Mouse (Mus musculus) heart, adult 2 months (tissue): ENCODE data around the gene Gnptab. TPM values are rescaled to one million over a fixed set of nuclear protein-coding genes. Genes with fewer than 3 reads are reported as not detected.

Source experiments
- DNase-seq, 2 experiments: peaks; one replicate each; pipeline ENCODE4 v3.0.0; 2021
- H3K27ac ChIP-seq: fragments of 200-600 bp; 2 replicates; pipeline ENCODE4 v1.8.1; 2022
- H3K27me3 ChIP-seq: fragments of 200-500 bp; 2 replicates; pipeline ENCODE4 v1.6.1; 2012; ENCODE audit warnings: mild to moderate bottlenecking, low read length, inconsistent platforms, mixed read lengths; ENCODE audit not compliant: control insufficient read depth, insufficient read depth
- H3K36me3 ChIP-seq: fragments of 200-500 bp; 2 replicates; pipeline ENCODE4 v1.6.1; 2012; ENCODE audit warnings: low read length, inconsistent platforms; ENCODE audit not compliant: control insufficient read depth, insufficient read depth
- H3K4me1 ChIP-seq: fragments of 200-500 bp; 2 replicates; pipeline ENCODE4 v1.6.1; 2011; ENCODE audit warnings: low read length; ENCODE audit not compliant: control insufficient read depth, insufficient read depth
- H3K4me3 ChIP-seq: fragments of 200-600 bp; 2 replicates; pipeline ENCODE4 v1.8.1; 2022
- H3K79me2 ChIP-seq: fragments of 200-500 bp; replicated peaks from 2 replicates; pipeline ENCODE4 v1.6.1; 2012; ENCODE audit warnings: mild to moderate bottlenecking, inconsistent platforms, low read length, moderate library complexity, mixed read lengths; ENCODE audit not compliant: control insufficient read depth, insufficient read depth
- H3K9ac ChIP-seq: fragments of 200-500 bp; 2 replicates; pipeline ENCODE4 v1.6.1; 2012; ENCODE audit warnings: low read depth, mild to moderate bottlenecking, control low read depth, inconsistent platforms, low read length, mixed read lengths
- CTCF ChIP-seq: fragments of 200-600 bp; IDR thresholded peaks from 2 replicates; pipeline ENCODE4 v1.8.1; 2022; ENCODE audit warnings: antibody characterized with exemption, mild to moderate bottlenecking, moderate library complexity
- EP300 ChIP-seq: fragments of 200-500 bp; IDR thresholded peaks from 2 replicates; pipeline ENCODE4 v1.6.1; 2011; ENCODE audit warnings: low read depth, low read length, control low read depth; ENCODE audit not compliant: insufficient read depth
- POLR2A ChIP-seq: fragments of 200-500 bp; IDR thresholded peaks from 2 replicates; pipeline ENCODE4 v1.6.1; 2011; ENCODE audit warnings: mild to moderate bottlenecking, low read depth, low read length, control low read depth; ENCODE audit not compliant: insufficient read depth
- WGBS: fragments of 180-500 bp; shearing (Covaris S2); methylation state at CpG from one replicate; pipeline ENCODE4 v1.1.7; 2018; 5-methylcytosine and 5-hydroxymethylcytosine counted together
- intact Hi-C: fragments of 180-260 bp; cut with DNase I; formaldehyde crosslinking; loops from one replicate; pipeline ENCODE4 v1.15.1; 2025
- polyA plus RNA-seq: library from polyadenylated mRNA; depleted of rRNA; stranded (reverse); fragments of >200 nt; gene quantifications from 2 replicates; pipeline ENCODE4 v1.2.3, GENCODE M21; 2012; rRNA removed
- total RNA-seq, 2 experiments: library from RNA; stranded (reverse); gene quantifications; 2 replicates each; pipeline ENCODE4 v1.2.3; 2021

Gene Gnptab
- total and polyA plus RNA-seq, 3 experiments = 11.7 to 27.6 (median 24.3) TPM

GRCm38 (mm10) chr10:88492658-88493057 lies 113.7 kb downstream of the Gnptab start:
- Histone ChIP-seq H3K4me3 (no peak overlapping the region), H3K79me2 (no peaks in the 10 kb centered on the region), H3K36me3 (peaks cover 13% of the 10 kb centered on the region), H3K4me1 (no peaks in the 10 kb centered on the region; the same call in 1 of the 2 replicates), H3K27me3 (no peaks in the 10 kb centered on the region), H3K9ac (no peak overlapping the region), H3K27ac (no peak overlapping the region)
- WGBS = 84% methylated on average over 8 of the region's 8 CpGs
- no peak for DNase-seq
- TF ChIP-seq EP300 = no peak
- TF ChIP-seq POLR2A = no peak
- no peak for TF ChIP-seq CTCF
- intact Hi-C loops = no loop called here

- intact Hi-C loops = no loop called here
- H3K27me3 ChIP-seq = no peaks in the 10 kb centered on the region
- H3K27ac ChIP-seq = no peak overlapping the region
- H3K36me3 ChIP-seq = peaks cover 11% of the 10 kb centered on the region
- DNase-seq = no peak
- H3K4me1 ChIP-seq = no peaks in the 10 kb centered on the region; the same call in 1 of the 2 replicates
- no peak overlapping the region for H3K4me3 ChIP-seq
- no peak overlapping the region for H3K9ac ChIP-seq
- no peak for TF ChIP-seq CTCF
- no peak for TF ChIP-seq EP300
- no peak for TF ChIP-seq POLR2A
- H3K79me2 ChIP-seq = no peaks in the 10 kb centered on the region
- 71% methylated on average over 4 of the region's 4 CpGs for WGBS
These were observed 116.1 kb downstream of the Gnptab start for GRCm38 (mm10) chr10:88494959-88495587.

Other genes with a start within 250 kb of the Gnptab start
- under 1 TPM; 0.13 to 0.16 TPM for gene Parpbp, start 232.2 kb upstream of the Gnptab start, total RNA-seq
- 0.06 and 0.29 TPM in 2 replicates for gene Parpbp, start 232.2 kb upstream of the Gnptab start, polyA plus RNA-seq
- gene Nup37, start 232.1 kb upstream of the Gnptab start, total RNA-seq = 10 to 100 TPM in 1 of 2 experiments, 1 to 10 TPM in 1; 6.6 to 10.3 TPM
- 4.5 and 8.5 TPM in 2 replicates for gene Nup37, start 232.1 kb upstream of the Gnptab start, polyA plus RNA-seq
- gene Washc3, start 178.0 kb upstream of the Gnptab start, total RNA-seq = 10 to 100 TPM; 26.5 to 34.3 TPM
- 16.4 and 25.4 TPM in 2 replicates for gene Washc3, start 178.0 kb upstream of the Gnptab start, polyA plus RNA-seq
- 1 to 10 TPM; 3.7 to 4.5 TPM for gene Dram1, start 52 bp upstream of the Gnptab start, total RNA-seq
- 6.8 and 7.6 TPM in 2 replicates for gene Dram1, start 52 bp upstream of the Gnptab start, polyA plus RNA-seq
- gene Sycp3, start 80.4 kb downstream of the Gnptab start, total RNA-seq = not detected
- gene Sycp3, start 80.4 kb downstream of the Gnptab start, polyA plus RNA-seq = not detected in 2 replicates
- gene Chpt1, start 124.9 kb downstream of the Gnptab start, total RNA-seq = 100 to 1,000 TPM; 278 to 334 TPM
- gene Chpt1, start 124.9 kb downstream of the Gnptab start, polyA plus RNA-seq = 228 and 230 TPM in 2 replicates
- under 1 TPM; 0.14 to 0.42 TPM for gene Mybpc1, start 226.0 kb downstream of the Gnptab start, total RNA-seq
- gene Mybpc1, start 226.0 kb downstream of the Gnptab start, polyA plus RNA-seq = 0.06 and 0.18 TPM in 2 replicates